Mouse (Mus musculus) small intestine, adult 2 months (tissue): ENCODE data around the gene Amer3.

Experiments used
- CTCF ChIP-seq: fragments of 200-500 bp; IDR thresholded peaks from 2 replicates; pipeline ENCODE4 v1.5.1; 2012; ENCODE audit warnings: low read depth, mild to moderate bottlenecking, control low read depth, inconsistent platforms, low read length, moderate library complexity, mixed read lengths; ENCODE audit not compliant: insufficient replicate concordance, insufficient read length; ENCODE audit errors: extremely low read depth
- POLR2A ChIP-seq: fragments of 200-500 bp; IDR thresholded peaks from 2 replicates; pipeline ENCODE4 v1.6.1; 2012; ENCODE audit warnings: low read depth, mild to moderate bottlenecking, control low read depth, inconsistent platforms, low read length, moderate library complexity

DNA sequence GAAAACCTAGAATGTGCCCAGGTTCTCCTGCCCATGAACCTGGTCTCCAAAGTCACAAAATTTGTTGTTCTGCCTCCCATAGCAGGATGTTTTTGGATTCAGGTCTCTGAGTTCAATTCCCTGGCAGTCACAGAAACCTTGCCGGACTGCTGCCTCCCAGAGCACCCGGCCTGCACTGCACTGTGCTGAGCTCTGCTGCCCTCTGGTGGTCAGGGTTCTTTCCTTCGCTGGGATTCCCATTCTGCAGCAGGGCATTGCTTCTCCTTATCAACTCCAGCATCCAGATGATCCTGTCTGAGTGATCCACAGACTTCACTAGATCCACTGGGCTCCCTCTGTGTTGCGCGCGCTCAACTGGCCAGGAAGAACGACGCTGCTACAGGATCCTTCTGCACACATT is 22.9 kb downstream of the Amer3 start:
- no peak for TF ChIP-seq POLR2A
- TF ChIP-seq CTCF = peak; percentile 86
